ENCODE assay signal across 19 mouse cellular contexts in genomic region chr11:108637780-108638179, GRCm38 (mm10).
"Had no signal": no experiment of that assay in that cellular context is flagged by ENCODE, and none has a peak within 500 bp of the region (broad histone marks: within the 10 kb centered on the region; RNA-seq: fewer than 3 reads in every experiment).

No protein-coding gene starts in this region.

- H3K27me3 ChIP-seq: midbrain, embryonic 12.5 days; neural tube, embryonic 13.5 days; neural tube, embryonic 15.5 days had no signal

- ATAC-seq: midbrain, embryonic 16.5 days had no signal

- DNase-seq: lung, adult 18-20 months; lung, embryonic 14.5 days; lung, postnatal 14 days; lung, postnatal 36 days; retina, postnatal 1 day; right cerebral cortex, adult 18-20 months; right cerebral cortex, postnatal 25 days; right cerebral cortex, postnatal 4 days; spleen, adult 18-20 months; thymus, adult 2 months; thymus, postnatal 25 days; thymus, postnatal 4 days had no signal

- H3K9ac ChIP-seq: liver, embryonic 14.5 days; lung, embryonic 14.5 days; midbrain, embryonic 12.5 days; neural tube, embryonic 13.5 days; neural tube, embryonic 15.5 days had no signal

- H3K4me3 ChIP-seq: midbrain, embryonic 10.5 days; midbrain, embryonic 12.5 days; myocyte; neural tube, embryonic 13.5 days; neural tube, embryonic 15.5 days had no signal

- H3K9me3 ChIP-seq: midbrain, embryonic 10.5 days; midbrain, embryonic 12.5 days; neural tube, embryonic 13.5 days; neural tube, embryonic 15.5 days had no signal

- H3K36me3 ChIP-seq: midbrain, embryonic 10.5 days; midbrain, embryonic 12.5 days; neural tube, embryonic 13.5 days; neural tube, embryonic 15.5 days had no signal

- H3K27ac ChIP-seq: liver, embryonic 14.5 days; midbrain, embryonic 10.5 days; midbrain, embryonic 12.5 days; neural tube, embryonic 13.5 days; neural tube, embryonic 15.5 days had no signal

- H3K4me2 ChIP-seq: lung, embryonic 14.5 days; midbrain, embryonic 12.5 days; neural tube, embryonic 13.5 days; neural tube, embryonic 15.5 days had no signal

- H3K4me1 ChIP-seq: midbrain, embryonic 10.5 days; midbrain, embryonic 12.5 days; neural tube, embryonic 13.5 days; neural tube, embryonic 15.5 days had no signal
